Mouse (Mus musculus) cerebellum, adult 9-11 months (tissue): ENCODE data around the gene Hoxa5.

ENCODE experiments used
- DNase-seq: peaks from one replicate; pipeline ENCODE4 v3.0.0; 2022

The Hoxa5 gene

DNA sequence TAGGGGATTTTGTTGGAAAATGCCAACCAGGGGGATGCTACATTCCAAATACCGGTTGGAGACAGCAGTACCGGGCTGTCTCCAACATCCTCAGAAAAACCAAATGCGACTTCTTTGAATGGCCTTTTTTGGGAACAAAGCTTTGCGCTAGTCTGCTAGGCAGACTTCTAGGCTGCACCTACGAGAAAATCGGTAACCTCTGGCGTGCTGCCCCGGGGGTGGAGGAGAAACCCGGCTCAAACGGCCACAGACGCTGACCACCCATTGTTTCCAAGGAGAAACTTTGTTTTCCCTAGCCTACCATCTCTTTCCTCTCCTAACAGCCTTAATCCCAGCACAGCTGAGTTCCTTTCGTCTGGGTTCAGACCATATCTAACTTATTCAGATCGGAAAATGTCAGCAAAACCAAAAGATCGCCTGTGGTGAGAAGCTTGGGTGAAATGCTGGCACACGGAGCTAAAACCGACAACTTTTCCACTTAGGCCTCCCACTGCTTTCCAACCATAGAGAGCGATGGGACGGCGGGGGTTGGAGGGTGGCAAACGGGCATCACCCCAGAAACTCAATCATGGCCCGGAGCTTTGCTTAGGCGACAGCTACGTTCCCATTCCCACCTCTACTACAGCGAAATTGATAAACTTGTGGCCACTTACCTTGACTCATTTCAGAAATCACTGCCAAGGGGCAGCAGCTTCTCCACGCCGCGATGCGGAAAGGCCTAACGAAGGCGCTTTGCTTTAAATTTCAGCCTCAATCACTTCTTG, 35.4 kb upstream of the Hoxa5 start:
- no peak for DNase-seq

DNA sequence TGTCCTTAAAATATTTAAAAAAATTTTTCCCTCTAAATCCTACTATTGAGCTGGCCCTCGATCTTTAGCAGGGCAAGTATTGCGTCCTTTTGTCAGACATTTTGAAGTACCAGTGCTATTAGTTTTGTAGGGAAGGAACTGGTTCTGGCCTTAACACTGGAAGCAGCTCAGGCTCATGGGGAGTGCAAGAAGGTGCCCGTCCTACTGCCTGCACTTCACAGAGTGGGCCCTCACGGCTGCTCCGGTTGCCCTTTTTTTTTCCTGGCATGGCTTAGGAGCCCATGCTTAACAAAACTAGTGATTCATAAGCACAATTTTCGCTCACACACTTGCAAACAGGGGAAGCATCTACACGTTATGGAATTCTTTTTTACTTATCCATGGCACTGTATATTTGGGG, 34.6 kb upstream of the Hoxa5 start:
- DNase-seq: no peak

DNA sequence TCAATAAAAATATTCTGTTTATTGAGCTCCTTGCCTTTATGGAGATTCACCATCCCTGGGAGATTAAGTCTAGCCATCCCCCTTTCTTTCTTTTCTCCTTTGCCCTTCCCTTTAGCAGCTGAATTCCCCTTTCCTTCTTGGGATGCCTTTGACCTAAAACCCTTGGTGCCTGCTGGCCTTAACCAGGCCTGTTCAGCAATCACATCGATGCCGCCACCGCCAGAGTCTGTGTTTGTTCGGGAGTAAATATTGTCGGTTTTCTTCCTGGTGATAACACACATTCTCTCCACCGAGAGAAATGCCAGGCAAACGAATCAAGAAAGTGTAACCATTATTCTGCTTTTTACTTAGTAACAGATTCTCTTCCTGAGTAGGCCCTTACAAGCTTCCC, 33.8 kb upstream of the Hoxa5 start:
- no peak for DNase-seq

- no peak for DNase-seq
Observed at GRCm38 (mm10) chr6:52237346-52238154, 33.2 kb upstream of the Hoxa5 start.

GRCm38 (mm10) chr6:52236806-52237205, 32.4 kb upstream of the Hoxa5 start:
- no peak for DNase-seq

- no peak for DNase-seq
Observed at GRCm38 (mm10) chr6:52235866-52236265, 31.5 kb upstream of the Hoxa5 start.

DNA sequence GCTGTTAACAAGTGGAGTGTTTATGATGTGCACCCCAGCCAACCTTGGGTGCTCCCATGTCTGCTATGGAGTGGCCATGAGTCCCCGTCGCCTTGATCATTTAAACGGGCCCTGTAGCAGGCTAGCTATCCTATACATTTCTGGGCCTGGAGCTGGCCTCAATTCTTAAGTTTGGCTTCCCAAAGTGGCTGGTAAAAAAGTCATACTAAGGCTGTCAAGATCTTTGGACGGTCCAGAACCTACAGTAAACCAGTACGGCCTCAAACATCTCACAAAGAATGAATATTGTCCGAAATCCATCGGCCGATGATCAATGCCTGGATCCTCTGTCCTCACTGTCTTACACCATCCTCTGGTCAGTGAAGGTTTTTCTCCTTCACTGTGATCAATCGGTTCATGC, 30.9 kb upstream of the Hoxa5 start:
- DNase-seq: no peak

DNA sequence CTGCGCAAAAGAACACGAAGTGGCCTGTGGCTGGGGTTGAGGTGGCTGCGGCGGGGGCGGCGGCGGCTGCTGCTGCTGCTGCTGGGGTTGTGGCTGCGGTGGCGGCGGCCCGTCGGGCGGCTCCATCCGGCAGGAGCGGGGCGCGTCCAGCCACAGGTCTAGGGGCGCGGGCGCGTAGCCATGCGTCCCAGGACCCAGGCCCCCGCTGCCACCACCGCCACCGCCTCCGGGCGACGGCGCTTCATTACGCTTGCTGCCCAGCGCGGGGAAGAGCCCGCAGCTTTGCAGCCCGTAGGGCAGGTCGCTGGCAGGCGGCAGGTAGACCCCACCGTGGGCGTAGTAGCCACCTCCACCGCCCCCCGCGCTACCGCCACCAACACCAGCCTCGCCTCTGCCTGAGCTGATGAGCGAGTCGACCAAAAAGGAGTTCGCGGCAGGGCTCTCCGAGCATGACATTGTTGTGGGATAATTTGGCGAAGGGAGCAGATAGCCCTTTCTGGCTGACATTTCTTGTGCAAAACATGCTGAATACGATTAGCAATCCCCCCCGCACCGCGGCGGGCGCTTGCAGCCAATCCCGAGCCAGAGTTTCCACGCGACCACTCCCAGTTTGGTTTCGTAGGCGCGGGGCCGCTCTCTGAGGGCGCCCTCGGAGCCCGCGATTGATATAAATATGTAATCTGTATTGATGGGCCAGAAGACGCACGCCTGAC, 30.2 kb upstream of the Hoxa5 start:
- no peak for DNase-seq

DNA sequence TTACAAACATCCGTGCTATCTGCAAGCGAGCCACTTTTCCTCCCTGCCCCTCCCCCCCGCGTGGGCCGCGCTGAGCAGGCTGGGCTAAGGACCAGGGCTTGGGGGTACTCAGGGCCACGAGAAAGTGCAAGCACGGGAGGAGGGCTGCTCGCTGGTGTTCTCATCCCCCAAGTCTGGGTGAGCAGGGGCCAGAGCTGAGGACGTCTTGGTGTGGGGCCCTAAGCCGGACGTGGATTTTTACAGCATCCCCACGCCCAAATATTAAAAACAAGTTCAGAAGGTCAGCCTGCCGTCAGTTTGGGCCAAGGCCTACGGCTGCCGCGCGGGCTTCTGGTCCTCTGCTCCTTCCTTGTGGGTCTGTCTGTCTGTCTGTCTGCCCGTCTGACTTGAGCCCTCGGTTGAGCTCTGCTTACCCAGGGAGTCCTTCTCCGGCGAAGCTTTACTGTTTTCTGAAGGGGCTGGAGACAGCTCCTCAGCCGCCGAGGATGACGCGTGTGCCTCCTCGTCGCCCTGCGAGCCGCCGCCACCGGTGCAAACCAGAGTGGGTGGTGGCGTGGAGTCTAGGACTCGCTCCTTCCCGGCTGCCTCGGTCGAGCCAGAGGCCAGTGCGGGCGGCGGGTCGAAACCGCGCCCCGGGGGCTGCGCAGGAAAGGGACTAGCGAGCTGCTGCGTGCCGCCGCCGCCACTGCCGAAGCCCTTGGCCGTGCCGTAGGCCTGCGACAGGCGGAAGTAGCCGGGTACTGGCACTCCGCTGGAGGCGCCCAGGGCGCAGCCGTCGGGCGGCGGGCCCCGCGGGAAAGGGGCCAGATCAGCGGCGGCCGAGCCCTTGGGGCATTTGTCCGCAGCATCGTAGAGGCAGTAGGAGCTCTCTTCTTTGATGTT, 29.4 kb upstream of the Hoxa5 start:
- DNase-seq: no peak

DNA sequence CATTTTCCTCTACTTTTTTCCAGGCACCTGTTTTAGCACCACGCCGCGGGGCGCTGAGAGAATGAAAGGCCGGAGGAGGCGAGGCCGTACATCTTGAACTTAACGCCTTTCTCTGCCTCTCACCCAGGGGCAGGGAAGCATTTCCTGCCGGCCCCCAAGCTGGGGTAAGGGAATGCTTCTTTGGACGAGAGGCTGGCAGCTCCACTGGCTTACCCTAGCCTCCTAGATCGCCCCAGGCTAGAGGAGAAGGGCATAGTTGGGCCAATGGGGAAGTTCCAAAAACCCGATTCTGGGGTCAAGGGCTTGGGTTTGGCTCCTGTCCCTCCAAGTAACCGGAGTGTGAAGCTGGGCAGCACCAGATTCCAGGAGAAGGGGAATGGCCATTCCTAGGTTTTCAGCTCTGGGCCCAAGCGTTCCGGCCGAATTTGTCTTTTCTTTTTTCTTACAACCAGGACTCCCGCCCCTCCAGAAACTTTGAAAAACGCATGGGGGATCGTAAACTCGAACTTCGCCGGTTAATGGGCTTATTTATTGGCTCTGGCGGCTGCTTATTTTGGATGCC, 28.7 kb upstream of the Hoxa5 start:
- DNase-seq: no peak

DNA sequence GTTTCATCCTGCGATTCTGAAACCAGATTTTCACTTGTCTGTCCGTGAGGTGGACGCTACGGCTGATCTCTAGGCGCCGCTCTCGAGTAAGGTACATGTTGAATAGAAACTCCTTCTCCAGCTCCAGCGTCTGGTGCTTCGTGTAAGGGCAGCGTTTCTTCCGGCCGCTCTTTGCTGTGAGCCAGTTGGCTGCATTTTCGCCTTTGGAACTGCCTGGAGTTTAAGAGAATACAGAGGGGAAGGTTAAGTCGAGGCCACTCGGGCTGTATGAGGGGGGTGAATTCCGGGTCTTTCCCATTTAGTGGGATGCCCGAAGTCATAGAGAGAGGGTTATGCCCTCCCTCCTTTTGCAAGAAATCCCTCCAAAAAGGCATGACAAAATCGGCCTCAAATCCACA, 28.2 kb upstream of the Hoxa5 start:
- no peak for DNase-seq

- DNase-seq: no peak
Observed at GRCm38 (mm10) chr6:52231885-52232567, 27.6 kb upstream of the Hoxa5 start.

- DNase-seq: no peak
Observed at GRCm38 (mm10) chr6:52230516-52231165, 26.3 kb upstream of the Hoxa5 start, which contains the start of gene Hoxa9. Hoxa9 (minus strand) TSS chr6:52231089.

DNA sequence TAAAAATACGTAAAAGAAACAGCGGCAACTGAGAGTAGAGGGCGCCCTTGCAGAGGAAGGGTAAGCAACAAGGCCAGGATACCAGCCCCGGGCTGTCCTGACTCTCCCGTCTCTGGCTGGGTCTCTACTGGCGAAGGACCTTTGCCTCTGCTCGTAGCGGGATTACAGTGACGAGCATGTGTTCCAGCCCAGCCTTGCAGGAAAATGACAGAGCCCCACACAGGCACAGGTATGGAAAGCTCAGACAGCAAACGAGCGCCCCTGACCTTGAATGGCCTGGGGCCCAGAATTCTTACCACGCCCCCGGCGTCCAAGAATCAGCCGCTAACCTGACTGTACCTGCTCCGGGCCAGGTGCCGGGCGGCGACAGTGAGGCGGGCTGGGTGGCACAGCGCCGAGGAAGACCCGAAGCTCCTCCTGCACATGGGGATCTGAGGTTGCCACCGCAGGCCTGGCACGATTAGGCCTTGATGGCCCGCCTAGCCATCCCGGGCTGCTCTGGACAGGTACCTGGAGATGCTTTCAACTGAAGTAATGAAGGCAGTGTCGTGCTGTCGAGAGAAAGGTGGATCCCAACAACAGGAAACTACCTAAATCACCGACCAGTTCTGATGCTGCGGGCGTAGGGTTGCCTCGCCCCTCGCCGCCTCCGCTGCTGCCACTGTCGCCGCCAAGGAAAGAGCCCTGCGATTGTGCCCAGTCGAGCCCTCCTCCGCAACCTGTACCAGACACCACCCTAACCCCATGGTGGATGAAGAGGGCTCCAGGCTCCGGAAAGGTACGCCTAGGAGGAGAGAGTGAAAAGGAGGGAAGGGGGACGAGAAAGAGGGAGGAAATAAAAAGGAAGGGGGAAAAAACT, 25.4 kb upstream of the Hoxa5 start:
- DNase-seq: no peak

DNA sequence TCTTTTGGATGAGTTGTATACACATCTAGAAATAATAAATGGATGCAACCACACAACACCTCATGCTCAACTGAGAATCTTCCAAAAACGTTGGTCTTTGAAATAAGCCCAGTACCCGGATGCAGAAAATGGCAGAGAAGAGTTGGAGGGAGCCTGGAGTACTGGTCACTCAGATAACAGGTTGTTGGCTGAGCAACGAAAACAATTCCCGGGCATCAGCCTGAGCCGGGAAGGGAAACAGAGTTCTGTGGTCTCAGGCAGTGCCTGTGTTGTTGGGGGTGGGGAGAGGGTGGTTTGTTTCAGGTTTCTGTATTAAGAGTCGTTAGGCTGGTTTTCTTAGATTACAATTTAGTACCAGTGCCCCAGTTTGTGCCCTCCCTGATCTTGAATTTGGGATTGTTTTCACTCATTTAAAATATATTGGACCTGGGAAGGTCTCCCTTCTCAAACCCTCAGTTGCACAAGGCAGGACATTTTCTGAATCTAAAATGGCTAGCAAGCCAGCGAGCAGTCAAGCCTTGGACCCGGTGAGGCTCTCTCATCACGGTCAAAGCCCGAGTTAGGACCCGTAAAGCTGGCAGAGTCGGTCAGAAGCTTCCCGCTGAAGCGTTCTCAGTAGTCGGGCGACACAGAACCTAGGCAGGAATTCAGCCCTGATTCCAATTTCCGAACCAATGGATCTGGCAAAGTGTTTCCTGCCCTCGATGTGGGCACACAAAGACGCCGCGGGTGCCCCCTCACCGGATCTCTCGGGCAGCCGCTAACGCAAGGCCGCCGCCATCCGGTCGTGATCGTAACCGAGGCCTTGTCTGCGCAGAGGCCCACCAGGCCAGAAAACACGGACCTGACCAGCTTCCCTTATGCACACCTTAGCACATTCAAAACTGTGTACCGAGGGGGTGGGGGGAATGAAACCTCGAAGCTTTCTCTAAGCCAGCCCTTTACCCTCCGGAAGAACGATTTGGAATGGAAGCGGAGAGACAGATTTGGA, 24.4 kb upstream of the Hoxa5 start:
- no peak for DNase-seq

- DNase-seq: no peak
Observed at GRCm38 (mm10) chr6:52227470-52228222, 23.3 kb upstream of the Hoxa5 start.

DNA sequence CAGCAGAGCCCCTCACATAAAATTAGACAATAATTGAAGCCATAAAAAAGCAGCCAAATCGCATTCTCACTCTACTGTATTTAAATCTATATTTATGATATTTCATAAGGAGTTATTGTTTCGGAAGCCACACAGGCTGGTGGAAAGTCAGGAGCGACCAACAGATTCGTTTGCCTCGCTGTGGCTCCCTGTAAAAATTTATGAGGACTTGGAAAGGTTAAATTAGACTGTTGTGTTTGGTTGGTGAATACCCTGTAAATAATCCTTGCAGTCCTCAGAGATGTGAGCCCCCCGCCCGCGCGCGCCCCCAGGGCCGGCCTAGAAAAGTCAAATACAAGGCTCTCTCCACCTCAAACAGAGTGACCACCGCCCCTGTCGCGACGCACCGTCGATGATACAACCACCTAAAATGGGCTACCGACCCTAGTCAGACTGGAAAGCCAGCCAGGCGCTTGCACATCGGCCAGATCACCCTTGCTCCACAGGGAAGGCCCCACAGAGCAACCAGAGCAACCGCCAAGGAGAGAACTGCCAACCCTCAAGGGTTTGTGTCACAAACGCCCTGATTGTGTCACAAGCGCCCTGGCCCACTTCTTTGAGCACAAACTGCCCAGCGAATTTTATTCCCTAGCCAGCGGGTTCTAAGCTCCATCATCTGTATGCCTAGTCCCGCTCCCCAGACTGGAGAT, 22.3 kb upstream of the Hoxa5 start:
- no peak for DNase-seq
